Mouse (Mus musculus) liver, postnatal 0 days (tissue): Measurements from ENCODE around the gene AI464131. TPM values are rescaled to one million over a fixed set of nuclear protein-coding genes. Genes with fewer than 3 reads are reported as not detected.
A peak's percentile ranks its signal among the peaks of the same experiment; 100 is the strongest.

Experiments
- ATAC-seq: fragments of 200-750 bp; cut with Nextera tagmentation; 2 replicates; pipeline ENCODE4 v1.8.0; 2017; ENCODE audit warnings: mild to moderate bottlenecking, moderate library complexity
- DNase-seq: peaks from one replicate; pipeline ENCODE4 v3.0.0-alpha.2; 2016
- H3K27ac ChIP-seq: fragments of 300-500 bp; sonication (generic); 2 replicates; pipeline ENCODE4 v1.5.1; 2014; ENCODE audit warnings: antibody characterized with exemption, moderate library complexity, mild to moderate bottlenecking, low read depth
- H3K27me3 ChIP-seq: fragments of 300-500 bp; sonication (generic); 2 replicates; pipeline ENCODE4 v1.6.1; 2014; ENCODE audit warnings: low read length, control low read depth, mixed read lengths; ENCODE audit not compliant: insufficient read depth
- H3K36me3 ChIP-seq: fragments of 300-500 bp; sonication (generic); replicated peaks from 2 replicates; pipeline ENCODE4 v1.6.1; 2014; ENCODE audit warnings: mild to moderate bottlenecking, control low read depth, low read length, moderate library complexity, mixed read lengths; ENCODE audit not compliant: insufficient read depth
- H3K4me1 ChIP-seq: fragments of 300-500 bp; sonication (generic); 2 replicates; pipeline ENCODE4 v1.6.1; 2014; ENCODE audit warnings: antibody characterized with exemption, mild to moderate bottlenecking, control low read depth; ENCODE audit not compliant: insufficient read depth
- H3K4me2 ChIP-seq: fragments of 300-500 bp; sonication (generic); 2 replicates; pipeline ENCODE4 v1.6.1; 2014; ENCODE audit warnings: low read depth, mild to moderate bottlenecking, low read length, moderate library complexity, mixed read lengths
- H3K4me3 ChIP-seq: fragments of 300-500 bp; sonication (generic); 2 replicates; pipeline ENCODE4 v1.5.1; 2014; ENCODE audit warnings: low read depth, low read length
- H3K9ac ChIP-seq: fragments of 300-500 bp; sonication (generic); replicated peaks from 2 replicates; pipeline ENCODE4 v1.6.1; 2014; ENCODE audit warnings: mild to moderate bottlenecking, moderate library complexity
- H3K9me3 ChIP-seq: fragments of 300-500 bp; sonication (generic); 2 replicates; pipeline ENCODE4 v1.6.1; 2016; ENCODE audit warnings: mild to moderate bottlenecking, control low read depth, low read length, mixed read lengths
- CTCF ChIP-seq: sonication (generic); IDR thresholded peaks from 2 replicates; pipeline ENCODE4 v1.5.1; 2016; ENCODE audit warnings: antibody characterized with exemption, low read depth
- EP300 ChIP-seq: IDR thresholded peaks from 2 replicates; pipeline ENCODE4 v1.6.1; 2016; ENCODE audit warnings: antibody characterized with exemption, low read depth, mild to moderate bottlenecking
- WGBS: fragments of 180-500 bp; shearing (Covaris S2); extraction: QIAGEN DNeasy Blood & Tissue Kit; methylation state at CpG from one replicate; pipeline ENCODE4 v1.1.7; 2014; ENCODE audit not compliant: insufficient replicate concordance; 5-methylcytosine and 5-hydroxymethylcytosine counted together
- polyA plus RNA-seq: library from polyadenylated mRNA; unstranded; fragments of >200 nt; fragmentation: Nextera tagmentation; extraction: Ambion mirVana; gene quantifications from 2 replicates; pipeline ENCODE4 v1.2.1, GENCODE M21; 2015

Gene AI464131
- polyA plus RNA-seq, 1 experiment from 2014 or later, result 2.0 TPM

GRCm38 (mm10) chr4:41480254-41480653 is 22.6 kb downstream of the AI464131 start:
- Histone ChIP-seq H3K4me1 (no peaks in the 10 kb centered on the region), H3K9me3 (no peaks in the 10 kb centered on the region), H3K9ac (no peak overlapping the region), H3K27me3 (no peaks in the 10 kb centered on the region), H3K27ac (no peak overlapping the region), H3K36me3 (peaks cover 6% of the 10 kb centered on the region; the same call in 1 of the 2 replicates), H3K4me2 (no peak overlapping the region), H3K4me3 (no peak overlapping the region)
- ATAC-seq, result no peak
- WGBS, result 88% methylated on average over 8 of the region's 8 CpGs
- no peak for TF ChIP-seq EP300
- TF ChIP-seq CTCF, result no peak
- no peak for DNase-seq

- Histone ChIP-seq H3K9me3 (no peaks in the 10 kb centered on the region), H3K4me3 (no peak overlapping the region), H3K4me1 (no peaks in the 10 kb centered on the region), H3K27me3 (no peaks in the 10 kb centered on the region), H3K9ac (no peak overlapping the region), H3K36me3 (peaks cover 6% of the 10 kb centered on the region; the same call in 1 of the 2 replicates), H3K27ac (no peak overlapping the region), H3K4me2 (no peak overlapping the region)
- no peak for DNase-seq
- no peak for ATAC-seq
- TF ChIP-seq CTCF (no peak), EP300 (no peak)
- WGBS, result 63% methylated on average over 1 of the region's 1 CpGs
Observed at GRCm38 (mm10) chr4:41479456-41479804, 23.4 kb downstream of the AI464131 start.

DNA sequence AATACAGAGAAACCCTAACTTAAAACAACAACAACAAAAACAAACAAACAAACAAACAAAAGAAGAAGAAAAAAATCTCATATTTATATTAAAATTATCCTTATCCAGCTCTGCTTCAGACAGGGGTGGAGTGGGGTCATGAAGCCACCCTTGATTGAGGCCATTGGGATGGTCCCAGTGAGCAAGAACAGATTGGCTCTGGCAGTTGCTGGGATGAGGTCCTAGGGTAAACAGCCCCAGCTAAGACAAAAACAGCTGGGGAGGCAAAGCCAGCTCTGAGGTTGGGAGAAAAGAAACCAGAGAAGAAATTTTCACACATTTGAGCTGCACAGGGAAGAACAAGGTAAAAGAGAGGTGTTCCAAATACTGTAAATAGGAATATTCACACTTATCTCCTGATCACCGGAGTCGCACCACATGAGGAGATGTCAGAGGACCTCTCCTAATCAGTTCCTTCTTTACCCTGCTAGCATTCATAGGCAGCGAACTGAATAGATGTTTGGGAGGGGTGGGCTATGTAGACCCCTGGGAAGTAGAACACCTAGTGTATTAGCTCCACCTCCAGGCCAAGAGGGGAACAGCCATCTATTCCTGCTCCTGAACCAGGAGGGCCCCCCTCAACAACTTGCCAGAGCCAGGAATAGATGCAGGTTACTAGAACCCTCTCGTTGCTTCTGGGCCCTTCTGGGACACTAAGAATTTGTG is 24.0 kb downstream of the AI464131 start:
- Histone ChIP-seq H3K36me3 (peaks cover 6% of the 10 kb centered on the region; the same call in 1 of the 2 replicates), H3K27ac (no peak overlapping the region)
- TF ChIP-seq CTCF (peak; percentile 26; the same call in 1 of the 2 replicates), EP300 (no peak)

DNA sequence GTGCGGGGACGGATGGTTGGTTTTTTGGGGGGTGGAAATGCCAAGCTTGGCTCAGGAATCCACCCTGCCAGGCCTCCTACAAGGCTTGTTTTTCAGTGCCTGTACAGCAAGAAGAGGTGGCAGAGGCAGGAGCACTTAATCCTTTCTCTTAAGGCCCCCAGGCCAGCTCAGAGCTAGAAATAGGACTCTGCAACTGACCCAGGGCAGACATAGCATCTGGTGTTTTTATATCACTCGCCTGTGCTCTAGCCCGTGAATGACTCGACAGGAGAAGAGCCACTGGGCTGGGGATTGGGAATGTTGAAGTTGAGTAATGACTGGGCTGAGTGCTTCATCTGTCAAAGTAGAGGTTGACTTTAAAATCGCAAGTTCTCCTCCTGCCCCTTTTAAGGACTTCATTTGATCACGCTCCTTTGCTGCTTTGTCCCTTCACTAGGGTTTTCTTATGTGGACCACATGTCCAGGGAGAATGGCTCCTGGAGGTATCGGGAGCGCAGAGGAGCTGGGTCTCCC is 25.2 kb downstream of the AI464131 start:
- ATAC-seq, result no peak
- 85% methylated on average over 9 of the region's 9 CpGs for WGBS
- TF ChIP-seq EP300 (no peak), CTCF (no peak)

More for the DNA sequence above, 24.0 kb downstream of the AI464131 start:
- H3K9ac ChIP-seq, result no peak overlapping the region
- WGBS, result 73% methylated on average over 4 of the region's 4 CpGs
- DNase-seq (no peak), ATAC-seq (no peak)
- no peak overlapping the region for H3K4me2 ChIP-seq
- H3K4me3 ChIP-seq, result no peak overlapping the region
- no peaks in the 10 kb centered on the region for H3K4me1 ChIP-seq
- no peaks in the 10 kb centered on the region for H3K9me3 ChIP-seq
- H3K27me3 ChIP-seq, result no peaks in the 10 kb centered on the region

GRCm38 (mm10) chr4:41471384-41471689 is 31.5 kb downstream of the AI464131 start:
- DNase-seq, result no peak
- Histone ChIP-seq H3K27me3 (no peaks in the 10 kb centered on the region), H3K36me3 (no peaks in the 10 kb centered on the region), H3K9ac (no peak overlapping the region), H3K27ac (no peak overlapping the region), H3K9me3 (no peaks in the 10 kb centered on the region), H3K4me2 (no peak overlapping the region), H3K4me3 (no peak overlapping the region), H3K4me1 (no peaks in the 10 kb centered on the region)
- 79% methylated on average over 1 of the region's 1 CpGs for WGBS
- no peak for ATAC-seq
- TF ChIP-seq CTCF (no peak), EP300 (no peak)

More for the DNA sequence above, 25.2 kb downstream of the AI464131 start:
- DNase-seq, result no peak
- no peak overlapping the region for H3K27ac ChIP-seq
- no peaks in the 10 kb centered on the region for H3K27me3 ChIP-seq
- peaks cover 6% of the 10 kb centered on the region; the same call in 1 of the 2 replicates for H3K36me3 ChIP-seq
- H3K9ac ChIP-seq, result no peak overlapping the region
- H3K4me3 ChIP-seq, result no peak overlapping the region
- no peaks in the 10 kb centered on the region for H3K4me1 ChIP-seq
- no peaks in the 10 kb centered on the region for H3K9me3 ChIP-seq
- H3K4me2 ChIP-seq, result no peak overlapping the region

GRCm38 (mm10) chr4:41470684-41471383 is 32.0 kb downstream of the AI464131 start:
- Histone ChIP-seq H3K27ac (no peak overlapping the region), H3K27me3 (no peaks in the 10 kb centered on the region), H3K9ac (no peak overlapping the region), H3K36me3 (no peaks in the 10 kb centered on the region), H3K9me3 (no peaks in the 10 kb centered on the region), H3K4me3 (no peak overlapping the region), H3K4me2 (no peak overlapping the region), H3K4me1 (no peaks in the 10 kb centered on the region)
- 72% methylated on average over 5 of the region's 5 CpGs for WGBS
- DNase-seq (no peak), ATAC-seq (no peak)
- TF ChIP-seq EP300 (no peak), CTCF (no peak)
